Mouse (Mus musculus) hindbrain, postnatal 0 days (tissue): ENCODE data around the gene Gm13889. TPM values are rescaled to one million over a fixed set of nuclear protein-coding genes. Genes with fewer than 3 reads are reported as not detected.

Experiments used
- ATAC-seq: fragments of 200-750 bp; cut with Nextera tagmentation; 2 replicates; pipeline ENCODE4 v1.8.0; 2017; ENCODE audit warnings: mild to moderate bottlenecking, moderate TSS enrichment, moderate library complexity
- DNase-seq: peaks from one replicate; pipeline ENCODE4 v3.0.0-alpha.2; 2015; ENCODE audit warnings: low spot score
- H3K27ac ChIP-seq: fragments of 300-500 bp; sonication (generic); 2 replicates; pipeline ENCODE4 v1.5.1; 2014; ENCODE audit warnings: mild to moderate bottlenecking
- H3K27me3 ChIP-seq: fragments of 300-500 bp; sonication (generic); 2 replicates; pipeline ENCODE4 v1.6.1; 2014; ENCODE audit warnings: low read length, mixed read lengths; ENCODE audit not compliant: insufficient read depth
- H3K36me3 ChIP-seq: fragments of 300-500 bp; sonication (generic); 2 replicates; pipeline ENCODE4 v1.6.1; 2014; ENCODE audit warnings: low read length, mixed read lengths; ENCODE audit not compliant: insufficient read depth
- H3K4me1 ChIP-seq: fragments of 300-500 bp; sonication (generic); 2 replicates; pipeline ENCODE4 v1.6.1; 2014; ENCODE audit warnings: antibody characterized with exemption, low read length, mixed read lengths; ENCODE audit not compliant: insufficient read depth
- H3K4me2 ChIP-seq: fragments of 300-500 bp; sonication (generic); 2 replicates; pipeline ENCODE4 v1.6.1; 2014; ENCODE audit warnings: low read depth, mild to moderate bottlenecking, low read length, moderate library complexity, mixed read lengths
- H3K4me3 ChIP-seq: fragments of 300-500 bp; sonication (generic); 2 replicates; pipeline ENCODE4 v1.5.1; 2014; ENCODE audit warnings: low read length
- H3K9ac ChIP-seq: fragments of 300-500 bp; sonication (generic); replicated peaks from 2 replicates; pipeline ENCODE4 v1.6.1; 2014; ENCODE audit warnings: mild to moderate bottlenecking, low read length, moderate library complexity, mixed read lengths
- H3K9me3 ChIP-seq: fragments of 300-500 bp; sonication (generic); 2 replicates; pipeline ENCODE4 v1.6.1; 2016; ENCODE audit warnings: low read length, mixed read lengths
- CTCF ChIP-seq: IDR thresholded peaks from 2 replicates; pipeline ENCODE4 v1.5.1; 2016; ENCODE audit warnings: antibody characterized with exemption, control low read depth, low read depth
- WGBS: fragments of 180-500 bp; shearing (Covaris S2); extraction: QIAGEN DNeasy Blood & Tissue Kit; methylation state at CpG from one replicate; pipeline ENCODE4 v1.1.7; 2014; 5-methylcytosine and 5-hydroxymethylcytosine counted together
- polyA plus RNA-seq: library from polyadenylated mRNA; unstranded; fragments of >200 nt; fragmentation: Nextera tagmentation; extraction: Ambion mirVana; gene quantifications from 2 replicates; pipeline ENCODE4 v1.2.1, GENCODE M21; 2015
- total RNA-seq: library from RNA; depleted of rRNA; stranded (reverse); fragments of >200 nt; gene quantifications from 2 replicates; pipeline ENCODE4 v1.2.3, GENCODE M21; 2014

Gene Gm13889
- total and polyA plus RNA-seq, 2 experiments from 2014 or later, result 16.4 to 38.5 TPM

- Histone ChIP-seq H3K36me3 (peaks cover 61% of the 10 kb centered on the region), H3K9me3 (no peaks in the 10 kb centered on the region), H3K4me1 (0 out of 2 replicates have a peak, but pooled peaks cover 5% of the 10 kb centered on the region), H3K4me2 (no peak overlapping the region), H3K27me3 (no peaks in the 10 kb centered on the region), H3K4me3 (no peak overlapping the region), H3K27ac (no peak overlapping the region), H3K9ac (no peak overlapping the region)
- ATAC-seq (no peak), DNase-seq (no peak)
- TF ChIP-seq CTCF, result no peak
- 88% methylated on average over 3 of the region's 3 CpGs for WGBS
These were observed 34.3 kb upstream of the Gm13889 start for GRCm38 (mm10) chr2:93991336-93991735.

- Histone ChIP-seq H3K9me3 (no peaks in the 10 kb centered on the region), H3K36me3 (peaks cover 34% of the 10 kb centered on the region), H3K4me2 (no peak overlapping the region), H3K4me1 (0 out of 2 replicates have a peak, but pooled peaks cover 5% of the 10 kb centered on the region), H3K27ac (no peak overlapping the region), H3K9ac (no peak overlapping the region), H3K4me3 (no peak overlapping the region), H3K27me3 (no peaks in the 10 kb centered on the region)
- no peak for TF ChIP-seq CTCF
- DNase-seq, result no peak
- WGBS, result 94% methylated on average over 2 of the region's 2 CpGs
- no peak for ATAC-seq
These were observed 31.4 kb upstream of the Gm13889 start for GRCm38 (mm10) chr2:93988440-93988839.

- DNase-seq (no peak), ATAC-seq (no peak)
- Histone ChIP-seq H3K4me3 (no peak overlapping the region), H3K27ac (no peak overlapping the region), H3K9ac (no peak overlapping the region), H3K4me1 (no peaks in the 10 kb centered on the region), H3K9me3 (no peaks in the 10 kb centered on the region), H3K27me3 (no peaks in the 10 kb centered on the region), H3K4me2 (no peak overlapping the region), H3K36me3 (peaks cover 36% of the 10 kb centered on the region)
- TF ChIP-seq CTCF, result no peak
- 85% methylated on average over 4 of the region's 4 CpGs for WGBS
These were observed 25.6 kb upstream of the Gm13889 start for GRCm38 (mm10) chr2:93982457-93983235.

GRCm38 (mm10) chr2:93979249-93980120, 22.5 kb upstream of the Gm13889 start:
- Histone ChIP-seq H3K9ac (no peak overlapping the region), H3K4me1 (peaks cover 16% of the 10 kb centered on the region; the same call in 1 of the 2 replicates), H3K9me3 (no peaks in the 10 kb centered on the region), H3K4me2 (no peak overlapping the region), H3K27ac (no peak overlapping the region), H3K4me3 (no peak overlapping the region), H3K27me3 (no peaks in the 10 kb centered on the region), H3K36me3 (peaks cover 36% of the 10 kb centered on the region)
- TF ChIP-seq CTCF, result no peak
- 79% methylated on average over 7 of the region's 7 CpGs for WGBS
- DNase-seq (peak; percentile 38), ATAC-seq (no peak)

- Histone ChIP-seq H3K4me3 (peak overlapping the region; percentile 31), H3K36me3 (peaks cover 23% of the 10 kb centered on the region), H3K4me2 (peak overlapping the region; percentile 65), H3K4me1 (peaks cover 16% of the 10 kb centered on the region; the same call in 1 of the 2 replicates), H3K27me3 (no peaks in the 10 kb centered on the region), H3K27ac (peak overlapping the region; percentile 73), H3K9ac (peak overlapping the region; percentile 53), H3K9me3 (no peaks in the 10 kb centered on the region)
- DNase-seq, result peak; percentile 74
- ATAC-seq, result peak; percentile 82
- peak; percentile 47 for TF ChIP-seq CTCF
- 2% methylated on average over 37 of the region's 37 CpGs for WGBS
These were observed 19.6 kb upstream of the Gm13889 start for GRCm38 (mm10) chr2:93976436-93977252.
